Mouse (Mus musculus) spleen, adult 12 weeks (tissue): ENCODE results near the gene Csnk1d.

Source experiments
- DNase-seq: peaks from one replicate; pipeline ENCODE4 v3.0.0; 2022; ENCODE audit warnings: low spot score

The Csnk1d gene

DNA sequence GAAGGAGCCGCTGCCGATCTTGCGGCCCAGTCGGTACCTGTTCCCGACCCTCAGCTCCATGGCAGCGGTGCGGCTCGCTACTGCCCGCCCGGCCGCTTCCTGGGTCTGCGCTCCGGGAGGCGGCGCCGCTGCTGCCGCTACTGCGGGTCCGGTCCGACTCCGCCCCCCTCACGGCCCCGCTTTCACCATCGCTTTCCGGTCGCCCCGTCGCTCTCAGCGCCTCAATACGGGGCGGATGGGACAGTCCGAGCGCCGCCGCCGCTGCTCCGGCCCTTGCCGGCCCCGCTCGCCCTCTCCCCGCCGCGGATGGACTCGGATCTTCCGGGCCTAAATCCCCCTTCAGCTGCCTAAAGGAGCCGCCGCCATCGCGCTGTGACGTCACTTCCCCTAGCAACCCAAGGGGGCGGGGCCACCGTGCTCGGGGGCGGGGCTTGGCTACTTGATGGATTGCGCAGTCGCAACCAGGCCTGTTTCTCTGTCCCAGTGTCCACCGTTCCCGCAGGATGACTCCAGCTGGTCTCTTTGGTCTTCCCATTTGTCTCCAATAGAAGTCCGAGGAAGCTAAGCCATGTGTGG is at the start of gene Csnk1d:
Gene Csnk1d (minus strand): TSS at position 380 of the 576 bp plus-strand sequence.
- DNase-seq, result peak; percentile 100

- no peak for DNase-seq
These were observed 48.2 kb upstream of the Csnk1d start, which contains the start of gene Cd7 for GRCm38 (mm10) chr11:121039302-121039701. TSS of gene Cd7 (minus strand) at chr11:121039418.

GRCm38 (mm10) chr11:121038366-121039240 is 47.5 kb upstream of the Csnk1d start:
- no peak for DNase-seq

GRCm38 (mm10) chr11:121033118-121033517 is 42.0 kb upstream of the Csnk1d start:
- DNase-seq, result no peak

DNA sequence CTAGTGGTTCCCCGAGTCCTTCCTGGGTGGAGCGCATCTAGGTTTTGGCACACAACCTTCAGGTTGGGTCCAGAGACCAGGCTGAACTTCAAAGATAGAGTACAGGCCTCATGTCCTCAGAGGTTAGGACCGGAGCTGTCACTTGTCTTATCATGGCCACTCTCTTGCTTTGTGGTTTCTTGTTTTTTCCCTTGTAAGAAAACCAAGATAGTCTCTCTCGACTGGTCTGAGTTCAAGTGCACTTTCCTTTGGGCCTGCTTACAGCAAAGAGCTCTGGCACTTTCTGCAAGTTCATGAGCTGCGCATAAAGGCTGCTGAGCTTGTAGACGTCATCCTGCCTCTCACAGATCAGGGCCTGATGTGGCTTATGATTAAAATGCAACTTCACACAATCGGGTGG is 36.1 kb upstream of the Csnk1d start:
- DNase-seq, result no peak

GRCm38 (mm10) chr11:121024163-121024562 is 33.0 kb upstream of the Csnk1d start:
- no peak for DNase-seq

- no peak for DNase-seq
These were observed 28.4 kb upstream of the Csnk1d start for GRCm38 (mm10) chr11:121019501-121019900.

GRCm38 (mm10) chr11:121017703-121018102 is 26.6 kb upstream of the Csnk1d start:
- peak; percentile 41 for DNase-seq

DNA sequence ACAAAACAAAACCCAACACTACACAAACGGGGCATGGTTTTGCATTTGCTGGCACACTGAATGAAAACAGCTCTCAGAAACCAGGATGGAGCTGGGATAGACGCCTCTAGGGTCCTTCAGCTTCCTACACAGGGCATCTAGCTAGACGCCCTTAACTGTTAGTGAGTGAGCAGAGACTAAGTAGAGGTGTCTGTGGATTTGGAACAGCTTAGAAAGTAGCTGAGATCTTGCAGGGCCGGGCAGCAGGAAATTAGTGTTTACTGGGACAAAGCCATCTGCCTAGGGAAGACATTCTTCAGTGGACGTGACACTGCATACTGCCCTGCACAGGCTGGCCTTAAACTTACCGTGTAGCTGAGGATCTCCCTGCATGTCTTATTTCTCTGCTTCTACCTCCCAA is 24.3 kb upstream of the Csnk1d start:
- no peak for DNase-seq

GRCm38 (mm10) chr11:121014896-121015300 is 23.8 kb upstream of the Csnk1d start:
- no peak for DNase-seq

GRCm38 (mm10) chr11:121013656-121014055 is 22.5 kb upstream of the Csnk1d start:
- DNase-seq, result no peak

DNA sequence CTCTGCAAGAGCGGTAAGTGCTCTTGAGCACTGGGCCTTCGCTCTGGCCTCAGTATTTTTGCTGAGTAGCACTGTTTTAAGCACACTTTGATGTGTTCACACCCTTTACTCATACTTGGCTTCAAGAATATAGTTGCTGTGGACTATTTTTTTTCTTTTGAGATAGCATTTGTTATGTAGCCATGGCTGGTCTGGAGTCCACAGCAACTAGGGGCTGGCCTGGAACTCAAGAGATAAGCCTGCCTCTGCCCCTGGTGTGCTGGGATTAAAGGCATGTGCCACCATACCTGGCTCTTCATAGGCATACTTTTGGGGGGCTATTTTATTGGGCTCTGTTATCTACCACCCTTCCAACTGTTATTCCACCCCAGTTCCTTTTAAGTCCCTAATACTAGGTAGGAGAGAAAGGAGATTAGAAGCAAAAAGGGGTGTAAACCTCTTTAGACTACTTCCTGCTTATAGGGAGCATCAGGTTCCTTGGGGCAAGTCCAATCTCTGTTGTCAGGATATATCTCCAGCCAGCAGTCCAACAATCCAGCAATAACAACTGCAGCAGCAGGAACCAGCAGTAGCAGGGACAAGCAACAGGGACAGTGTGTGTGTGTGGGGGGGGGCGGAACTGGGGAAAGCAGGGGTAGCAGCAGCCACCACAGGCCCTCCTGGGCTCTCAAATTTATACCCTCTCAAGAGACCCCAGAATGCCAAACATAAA is 19.1 kb upstream of the Csnk1d start:
- DNase-seq, result no peak

DNA sequence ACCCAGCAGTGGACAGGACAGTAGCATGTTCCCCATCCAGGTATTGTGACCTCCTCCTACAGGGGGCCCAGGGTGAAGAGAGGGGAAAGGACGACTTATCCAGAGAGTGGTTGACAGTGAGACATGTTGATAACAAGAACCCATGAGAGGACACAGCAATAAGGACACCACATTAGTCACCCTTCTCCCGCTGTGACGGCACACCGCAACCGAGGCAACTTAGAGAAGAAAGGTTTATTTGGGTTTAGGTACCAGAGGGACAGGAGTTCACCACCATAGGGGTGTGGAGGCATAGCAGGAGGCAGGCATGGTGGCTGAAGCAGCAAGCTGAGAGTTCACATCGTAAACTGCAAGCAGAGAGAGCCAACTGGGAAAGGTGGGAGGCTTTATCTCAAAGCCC is 15.1 kb upstream of the Csnk1d start:
- DNase-seq, result no peak

DNA sequence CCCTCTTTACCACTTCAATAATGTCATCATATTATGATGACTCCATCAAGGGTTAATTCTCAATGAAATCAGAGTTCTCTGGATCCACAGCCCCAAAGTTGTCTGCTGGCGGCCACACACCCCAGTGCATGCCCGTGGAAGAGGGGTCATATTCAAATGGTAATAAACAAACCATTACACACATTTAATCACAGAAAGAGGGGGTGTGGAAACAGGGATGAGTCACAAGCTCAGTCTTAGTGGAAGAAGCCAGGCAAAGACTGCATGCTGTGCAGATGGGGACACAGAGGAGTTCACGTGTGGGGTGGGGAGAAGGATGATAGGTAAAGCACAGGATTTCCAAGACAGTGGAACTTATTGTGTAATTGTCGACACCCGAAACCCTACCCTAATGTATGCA is 13.2 kb upstream of the Csnk1d start:
- DNase-seq, result no peak

DNA sequence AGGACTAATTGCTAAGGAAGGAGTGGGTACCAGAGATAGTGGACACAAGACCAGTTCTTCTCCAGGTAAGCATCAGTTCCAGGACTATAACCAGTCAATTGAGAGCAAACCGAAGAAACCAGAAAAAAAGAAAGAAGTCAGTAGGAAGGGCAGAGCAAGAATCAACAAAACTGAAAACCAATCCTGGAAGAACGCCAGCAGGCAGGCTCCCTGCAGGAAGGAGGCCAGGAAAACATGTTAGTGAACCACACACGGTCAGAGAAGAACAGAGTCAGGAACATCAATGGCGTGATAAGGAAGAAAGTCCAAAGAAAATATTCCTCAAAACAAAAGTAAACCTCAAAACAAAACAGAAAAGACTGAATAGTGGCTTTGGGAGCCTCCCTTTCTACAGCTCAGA is 10.8 kb upstream of the Csnk1d start:
- DNase-seq, result no peak

- no peak for DNase-seq
These were observed 3.6 kb upstream of the Csnk1d start for GRCm38 (mm10) chr11:120994741-120995140.

GRCm38 (mm10) chr11:120993586-120993985 is 2.5 kb upstream of the Csnk1d start:
- DNase-seq, result no peak

DNA sequence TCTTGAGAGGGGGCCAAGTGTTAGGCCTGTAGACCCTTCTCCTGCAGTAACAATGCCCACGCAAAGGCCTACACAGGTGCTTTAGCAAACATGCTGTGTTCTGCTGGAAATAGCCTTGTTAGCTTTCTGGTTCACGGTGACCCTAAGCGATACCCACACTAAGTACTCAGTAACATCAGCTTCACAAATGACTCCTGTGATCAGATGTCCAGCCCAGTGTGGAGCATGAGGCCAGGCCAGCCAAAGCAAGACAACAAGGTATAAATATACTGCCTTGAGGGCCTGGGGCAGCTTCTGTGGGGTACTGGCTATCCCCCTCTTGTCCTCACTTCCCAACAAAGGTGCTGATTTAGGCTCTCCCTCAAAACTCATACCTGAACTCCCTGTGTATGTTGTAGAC is 1.9 kb upstream of the Csnk1d start:
- DNase-seq, result no peak

- DNase-seq, result no peak
These were observed 661 bp upstream of the Csnk1d start for GRCm38 (mm10) chr11:120991791-120992190.

- DNase-seq, result peak; percentile 35
These were observed 876 bp downstream of the Csnk1d start for GRCm38 (mm10) chr11:120990126-120990781.

- no peak for DNase-seq
These were observed 1.6 kb downstream of the Csnk1d start for GRCm38 (mm10) chr11:120989523-120989922.

GRCm38 (mm10) chr11:120988410-120988809 is 2.7 kb downstream of the Csnk1d start:
- DNase-seq, result no peak
